Comparison of ENCODE assay signal across 17 mouse cellular contexts in the genomic region with DNA sequence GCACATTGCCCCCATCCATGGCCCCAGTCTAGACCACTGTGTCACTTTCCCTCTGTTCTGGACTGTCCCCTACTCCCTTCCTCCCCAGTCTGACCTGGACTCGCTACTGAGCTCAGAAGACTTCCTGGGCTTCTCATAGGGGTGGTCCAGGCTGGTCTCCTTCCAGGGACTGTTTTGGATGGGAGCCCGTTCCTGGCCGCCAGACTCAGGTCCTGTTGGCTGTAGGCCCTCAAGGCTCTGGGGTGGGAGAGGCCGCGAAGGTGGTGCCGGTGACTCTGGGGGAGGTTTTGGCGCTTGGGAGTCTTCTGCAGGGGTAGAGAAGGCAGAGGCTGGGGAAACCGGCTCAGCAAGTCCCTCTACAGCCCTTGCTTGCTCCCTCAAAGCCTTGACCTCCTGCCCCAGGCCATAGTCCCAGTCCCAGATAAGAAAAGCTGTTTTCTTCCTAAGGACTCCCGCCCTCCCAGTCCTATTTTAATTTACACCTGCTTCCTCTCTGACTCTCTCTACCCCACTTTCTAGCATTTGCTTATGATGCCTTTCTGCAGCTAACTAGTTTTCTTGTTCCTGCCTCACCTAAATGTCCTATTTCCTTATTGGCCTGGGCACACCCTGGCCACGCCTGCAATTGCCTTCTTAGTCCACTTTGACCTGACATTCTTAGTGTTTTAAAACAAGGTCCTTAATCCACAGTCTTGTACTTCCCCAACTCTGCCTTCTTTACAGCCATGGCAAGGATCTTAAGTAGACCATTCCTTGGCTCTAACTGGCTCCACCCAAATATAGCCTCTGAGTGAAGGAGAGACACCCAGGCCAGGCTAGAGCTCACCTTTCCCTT. TPM values are rescaled to one million over a fixed set of nuclear protein-coding genes. Genes with fewer than 3 reads are reported as not detected.
DNase-seq lines count a peak whose midpoint lies in the region; ATAC-seq and TF ChIP-seq lines count a peak whose summit lies in the region.
"Had no signal": no experiment of that assay in that cellular context is flagged by ENCODE, and none has a peak within 500 bp of the region (broad histone marks: within the 10 kb centered on the region; RNA-seq: fewer than 3 reads in every experiment).

No protein-coding gene starts in this region.

- peaks cover 99% of the 10 kb centered on the region for H3K36me3 ChIP-seq in midbrain, embryonic 10.5 days
- no peaks in the 10 kb centered on the region for H3K36me3 ChIP-seq in midbrain, embryonic 15.5 days (replicated peaks)
- peaks cover 30% of the 10 kb centered on the region for H3K36me3 ChIP-seq in intestine, embryonic 15.5 days
- H3K36me3 ChIP-seq in lung, embryonic 14.5 days (ENCODE audit: insufficient read depth) = peaks cover 66% of the 10 kb centered on the region
- 0 out of 2 replicates have a peak, but pooled peaks cover 3% of the 10 kb centered on the region for H3K36me3 ChIP-seq in stomach, embryonic 15.5 days
- no peaks in the 10 kb centered on the region for H3K36me3 ChIP-seq in hindbrain, embryonic 16.5 days (ENCODE audit: control insufficient read depth, insufficient read depth, low read length)
- H3K36me3 ChIP-seq: heart, embryonic 13.5 days; liver, embryonic 13.5 days had no signal

- H3K9ac ChIP-seq in midbrain, embryonic 15.5 days = no peak overlapping the region
- H3K9ac ChIP-seq in intestine, embryonic 15.5 days = no peak overlapping the region
- no peak overlapping the region for H3K9ac ChIP-seq in lung, embryonic 14.5 days
- H3K9ac ChIP-seq in stomach, embryonic 15.5 days = no peak overlapping the region
- no peak overlapping the region for H3K9ac ChIP-seq in hindbrain, embryonic 16.5 days (ENCODE audit: low read depth, low read length)
- H3K9ac ChIP-seq: forebrain, embryonic 13.5 days; heart, embryonic 13.5 days; liver, embryonic 13.5 days; midbrain, embryonic 13.5 days; neural tube, embryonic 13.5 days had no signal

- 88% methylated on average over 10 of the region's 10 CpGs for WGBS in midbrain, embryonic 10.5 days
- 91% methylated on average over 10 of the region's 10 CpGs for whole genome bisulfite sequencing in midbrain, embryonic 15.5 days
- 52% methylated on average over 10 of the region's 10 CpGs for WGBS in intestine, embryonic 15.5 days
- WGBS in lung, embryonic 14.5 days = 56% methylated on average over 10 of the region's 10 CpGs
- 64% methylated on average over 10 of the region's 10 CpGs for WGBS in stomach, embryonic 15.5 days
- 85% methylated on average over 10 of the region's 10 CpGs for WGBS in hindbrain, embryonic 16.5 days

- no peak overlapping the region for H3K27ac ChIP-seq in midbrain, embryonic 10.5 days (replicated peaks)
- no peak overlapping the region for H3K27ac ChIP-seq in midbrain, embryonic 15.5 days
- H3K27ac ChIP-seq in intestine, embryonic 15.5 days = peak overlapping the region; percentile 90
- no peak overlapping the region; the same call in 1 of the 2 replicates for H3K27ac ChIP-seq in lung, embryonic 14.5 days (ENCODE audit: low read depth)
- peak overlapping the region; percentile 76 for H3K27ac ChIP-seq in stomach, embryonic 15.5 days
- H3K27ac ChIP-seq in hindbrain, embryonic 16.5 days (ENCODE audit: low read depth, low read length) = no peak overlapping the region
- H3K27ac ChIP-seq: forebrain, embryonic 13.5 days; heart, embryonic 13.5 days; liver, embryonic 13.5 days; midbrain, embryonic 13.5 days; neural tube, embryonic 13.5 days had no signal

- no peak overlapping the region for H3K4me3 ChIP-seq in midbrain, embryonic 10.5 days
- no peak overlapping the region for H3K4me3 ChIP-seq in midbrain, embryonic 15.5 days
- H3K4me3 ChIP-seq in intestine, embryonic 15.5 days (replicated peaks) = peak overlapping the region; percentile 12; the same call in 1 of the 2 replicates
- no peak overlapping the region for H3K4me3 ChIP-seq in lung, embryonic 14.5 days (ENCODE audit: low read depth, low read length)
- no peak overlapping the region for H3K4me3 ChIP-seq in stomach, embryonic 15.5 days (replicated peaks)
- H3K4me3 ChIP-seq in hindbrain, embryonic 16.5 days (ENCODE audit: low read length) = no peak overlapping the region
- H3K4me3 ChIP-seq: forebrain, embryonic 13.5 days; heart, embryonic 13.5 days; liver, embryonic 13.5 days; midbrain, embryonic 13.5 days; neural tube, embryonic 13.5 days had no signal

- no peak; the same call in 1 of the 2 replicates for ATAC-seq in midbrain, embryonic 15.5 days (replicated peaks)
- ATAC-seq in intestine, embryonic 15.5 days = peak; percentile 91
- no peak for ATAC-seq in lung, embryonic 14.5 days (ENCODE audit: insufficient read depth)
- ATAC-seq in stomach, embryonic 15.5 days (ENCODE audit: insufficient read depth, low FRiP score, low read depth) = peak; percentile 87
- no peak for ATAC-seq in hindbrain, embryonic 16.5 days
- ATAC-seq: forebrain, embryonic 13.5 days; midbrain, embryonic 13.5 days had no signal

- no peak for TF ChIP-seq CTCF in lung, embryonic 14.5 days (IDR thresholded peaks at IDR 0.05; ENCODE audit: low read depth)

- no peaks in the 10 kb centered on the region for H3K9me3 ChIP-seq in midbrain, embryonic 10.5 days (replicated peaks)
- no peaks in the 10 kb centered on the region for H3K9me3 ChIP-seq in midbrain, embryonic 15.5 days
- no peaks in the 10 kb centered on the region for H3K9me3 ChIP-seq in intestine, embryonic 15.5 days
- H3K9me3 ChIP-seq in lung, embryonic 14.5 days (ENCODE audit: low read depth, low read length) = no peaks in the 10 kb centered on the region
- H3K9me3 ChIP-seq in stomach, embryonic 15.5 days = no peaks in the 10 kb centered on the region
- H3K9me3 ChIP-seq in hindbrain, embryonic 16.5 days (ENCODE audit: control insufficient read depth, low read length) = no peaks in the 10 kb centered on the region
- H3K9me3 ChIP-seq: forebrain, embryonic 13.5 days; heart, embryonic 13.5 days; liver, embryonic 13.5 days; midbrain, embryonic 13.5 days; neural tube, embryonic 13.5 days had no signal

- peaks cover 3% of the 10 kb centered on the region for H3K4me1 ChIP-seq in midbrain, embryonic 10.5 days
- H3K4me1 ChIP-seq in midbrain, embryonic 15.5 days = 0 out of 2 replicates have a peak, but pooled peaks cover 2% of the 10 kb centered on the region
- peaks cover 17% of the 10 kb centered on the region for H3K4me1 ChIP-seq in intestine, embryonic 15.5 days (replicated peaks)
- H3K4me1 ChIP-seq in lung, embryonic 14.5 days (ENCODE audit: insufficient read depth) = peaks cover 3% of the 10 kb centered on the region; the same call in 1 of the 2 replicates
- peaks cover 14% of the 10 kb centered on the region for H3K4me1 ChIP-seq in stomach, embryonic 15.5 days
- H3K4me1 ChIP-seq in hindbrain, embryonic 16.5 days (ENCODE audit: control insufficient read depth, insufficient read depth, low read depth, low read length) = peaks cover 3% of the 10 kb centered on the region
- H3K4me1 ChIP-seq: forebrain, embryonic 13.5 days; heart, embryonic 13.5 days; liver, embryonic 13.5 days had no signal

- no peak overlapping the region for H3K4me2 ChIP-seq in midbrain, embryonic 15.5 days
- peak overlapping the region; percentile 46 for H3K4me2 ChIP-seq in intestine, embryonic 15.5 days (replicated peaks)
- no peak overlapping the region for H3K4me2 ChIP-seq in lung, embryonic 14.5 days
- H3K4me2 ChIP-seq in stomach, embryonic 15.5 days = 0 out of 2 replicates have a peak overlapping the region, but pooled peaks have one; percentile 10
- H3K4me2 ChIP-seq in hindbrain, embryonic 16.5 days (ENCODE audit: low read length) = no peak overlapping the region
- H3K4me2 ChIP-seq: forebrain, embryonic 13.5 days; heart, embryonic 13.5 days; liver, embryonic 13.5 days; midbrain, embryonic 13.5 days; neural tube, embryonic 13.5 days had no signal

- H3K27me3 ChIP-seq in midbrain, embryonic 10.5 days (ENCODE audit: low read depth, poor library complexity, severe bottlenecking) = 0 out of 2 replicates have a peak, but pooled peaks cover 2% of the 10 kb centered on the region
- no peaks in the 10 kb centered on the region for H3K27me3 ChIP-seq in midbrain, embryonic 15.5 days (replicated peaks)
- no peaks in the 10 kb centered on the region for H3K27me3 ChIP-seq in intestine, embryonic 15.5 days (replicated peaks)
- no peaks in the 10 kb centered on the region for H3K27me3 ChIP-seq in lung, embryonic 14.5 days (ENCODE audit: insufficient read depth, low read length)
- no peaks in the 10 kb centered on the region for H3K27me3 ChIP-seq in stomach, embryonic 15.5 days (replicated peaks)
- H3K27me3 ChIP-seq in hindbrain, embryonic 16.5 days (replicated peaks; ENCODE audit: control insufficient read depth, insufficient read depth, low read length) = no peaks in the 10 kb centered on the region
- H3K27me3 ChIP-seq: forebrain, embryonic 13.5 days; midbrain, embryonic 13.5 days; neural tube, embryonic 13.5 days had no signal

- peak; percentile 11 for DNase-seq in midbrain, embryonic 10.5 days (ENCODE audit: low spot score)
- DNase-seq in lung, embryonic 14.5 days = peak; percentile 52
- no peak for DNase-seq in spleen, postnatal 4 days (ENCODE audit: low spot score in 2 of 2)
- DNase-seq in frontal cortex, postnatal 10 days (ENCODE audit: low spot score in 2 of 2) = no peak
- DNase-seq: cerebellum, adult 9-11 months; liver, embryonic 13.5 days; thymus, postnatal 4 days had no signal

RNA-seq across cellular contexts. Expression of gene Mroh3, which starts 7.6 kb away (rescaled TPM):
- polyA plus RNA-seq in midbrain, embryonic 10.5 days (2016; fragmentation: Nextera tagmentation; extraction: Ambion mirVana) = 0.22 TPM in 1 of 2 replicates, not detected in the other
- not detected in 2 replicates for polyA plus RNA-seq in midbrain, embryonic 15.5 days (2015; fragmentation: Nextera tagmentation; extraction: Ambion mirVana)
- 0.10 and 0.63 TPM in 2 replicates for polyA plus RNA-seq in intestine, embryonic 15.5 days (2015; fragmentation: Nextera tagmentation; extraction: Ambion mirVana)
- polyA plus RNA-seq in lung, embryonic 14.5 days (2014; fragmentation: Nextera tagmentation; extraction: Ambion mirVana) = 0.18 TPM in 1 of 2 replicates, not detected in the other
- polyA plus RNA-seq in stomach, embryonic 15.5 days (2015; fragmentation: Nextera tagmentation; extraction: Ambion mirVana) = 0.66 and 0.73 TPM in 2 replicates
- not detected in 2 replicates for polyA plus RNA-seq in hindbrain, embryonic 16.5 days (2015; fragmentation: Nextera tagmentation; extraction: Ambion mirVana)
- polyA plus RNA-seq: embryonic facial prominence, embryonic 11.5 days; forebrain, embryonic 13.5 days; heart, embryonic 13.5 days; liver, embryonic 13.5 days; neural tube, embryonic 13.5 days had no signal

RNA-seq across cellular contexts. Expression of gene Inava, which starts 13.8 kb away (rescaled TPM):
- 17.6 and 18.8 TPM in 2 replicates for polyA plus RNA-seq in midbrain, embryonic 10.5 days (2016; fragmentation: Nextera tagmentation; extraction: Ambion mirVana)
- 2.2 and 2.3 TPM in 2 replicates for polyA plus RNA-seq in midbrain, embryonic 15.5 days (2015; fragmentation: Nextera tagmentation; extraction: Ambion mirVana)
- 29.2 and 30.0 TPM in 2 replicates for polyA plus RNA-seq in intestine, embryonic 15.5 days (2015; fragmentation: Nextera tagmentation; extraction: Ambion mirVana)
- polyA plus RNA-seq in lung, embryonic 14.5 days (2014; fragmentation: Nextera tagmentation; extraction: Ambion mirVana) = 15.1 and 15.9 TPM in 2 replicates
- polyA plus RNA-seq in stomach, embryonic 15.5 days (2015; fragmentation: Nextera tagmentation; extraction: Ambion mirVana) = 30.8 and 33.1 TPM in 2 replicates
- polyA plus RNA-seq in hindbrain, embryonic 16.5 days (2015; fragmentation: Nextera tagmentation; extraction: Ambion mirVana) = 2.6 TPM in 2 replicates

RNA-seq across cellular contexts. Expression of gene Gpr25, which starts 40.4 kb away (rescaled TPM):
- polyA plus RNA-seq in midbrain, embryonic 10.5 days (2016; fragmentation: Nextera tagmentation; extraction: Ambion mirVana) = not detected in 2 replicates
- 0.49 and 0.62 TPM in 2 replicates for polyA plus RNA-seq in midbrain, embryonic 15.5 days (2015; fragmentation: Nextera tagmentation; extraction: Ambion mirVana)
- not detected in 2 replicates for polyA plus RNA-seq in intestine, embryonic 15.5 days (2015; fragmentation: Nextera tagmentation; extraction: Ambion mirVana)
- not detected in 2 replicates for polyA plus RNA-seq in lung, embryonic 14.5 days (2014; fragmentation: Nextera tagmentation; extraction: Ambion mirVana)
- polyA plus RNA-seq in stomach, embryonic 15.5 days (2015; fragmentation: Nextera tagmentation; extraction: Ambion mirVana) = not detected in 2 replicates
- polyA plus RNA-seq in hindbrain, embryonic 16.5 days (2015; fragmentation: Nextera tagmentation; extraction: Ambion mirVana) = 1.4 TPM in 2 replicates
- polyA plus RNA-seq: embryonic facial prominence, embryonic 11.5 days; forebrain, embryonic 13.5 days; heart, embryonic 13.5 days; hindbrain, embryonic 11.5 days; liver, embryonic 13.5 days; midbrain, embryonic 13.5 days had no signal

Comparison
In these comparisons a context has a peak if more than half of its experiments do, and no peak if none do; other contexts are left out.
1. DNase-seq: peak in midbrain, embryonic 10.5 days (single experiment) and lung, embryonic 14.5 days (single experiment); none in spleen, postnatal 4 days (0 of 2) and frontal cortex, postnatal 10 days (0 of 2).
2. H3K27ac ChIP-seq: peak in intestine, embryonic 15.5 days (single experiment) and stomach, embryonic 15.5 days (single experiment); none in midbrain, embryonic 10.5 days (single experiment), midbrain, embryonic 15.5 days (single experiment), lung, embryonic 14.5 days (single experiment) and hindbrain, embryonic 16.5 days (single experiment).
3. ATAC-seq: peak in intestine, embryonic 15.5 days (single experiment) and stomach, embryonic 15.5 days (single experiment); none in midbrain, embryonic 15.5 days (single experiment), lung, embryonic 14.5 days (single experiment) and hindbrain, embryonic 16.5 days (single experiment).
4. H3K4me2 ChIP-seq: peak in intestine, embryonic 15.5 days (single experiment) and stomach, embryonic 15.5 days (single experiment); none in midbrain, embryonic 15.5 days (single experiment), lung, embryonic 14.5 days (single experiment) and hindbrain, embryonic 16.5 days (single experiment).